Mouse (Mus musculus) testis, postnatal 14 days (tissue): ENCODE data around the gene Golph3l.

Source experiments
- DNase-seq: peaks from one replicate; pipeline ENCODE4 v3.0.0; 2021; ENCODE audit warnings: low spot score

Golph3l gene

GRCm38 (mm10) chr3:95655437-95655836 is 66.7 kb downstream of the Golph3l start:
- no peak for DNase-seq

GRCm38 (mm10) chr3:95657108-95657507 is 68.4 kb downstream of the Golph3l start:
- no peak for DNase-seq

GRCm38 (mm10) chr3:95657711-95658110 is 69.0 kb downstream of the Golph3l start:
- no peak for DNase-seq

GRCm38 (mm10) chr3:95658236-95658867 is 69.6 kb downstream of the Golph3l start, which contains the start of gene Mcl1:
Gene Mcl1 (plus strand): TSS chr3:95658788.
- peak; percentile 95 for DNase-seq

- DNase-seq: peak; percentile 80
Observed at GRCm38 (mm10) chr3:95658868-95659712, 70.4 kb downstream of the Golph3l start.

- DNase-seq: no peak
Observed at GRCm38 (mm10) chr3:95659948-95660347, 71.2 kb downstream of the Golph3l start.

GRCm38 (mm10) chr3:95660788-95661478 is 72.2 kb downstream of the Golph3l start:
- no peak for DNase-seq

GRCm38 (mm10) chr3:95661945-95662715 is 73.4 kb downstream of the Golph3l start:
- DNase-seq: no peak

- no peak for DNase-seq
Observed at GRCm38 (mm10) chr3:95662724-95663449, 74.2 kb downstream of the Golph3l start.

- DNase-seq: no peak
Observed at GRCm38 (mm10) chr3:95663486-95663885, 74.8 kb downstream of the Golph3l start.

- DNase-seq: no peak
Observed at GRCm38 (mm10) chr3:95663969-95664608, 75.4 kb downstream of the Golph3l start.

GRCm38 (mm10) chr3:95664940-95665352 is 76.2 kb downstream of the Golph3l start:
- DNase-seq: no peak

- peak; percentile 69 for DNase-seq
Observed at GRCm38 (mm10) chr3:95666124-95666844, 77.5 kb downstream of the Golph3l start.

- DNase-seq: no peak
Observed at GRCm38 (mm10) chr3:95667521-95667920, 78.8 kb downstream of the Golph3l start.

GRCm38 (mm10) chr3:95668026-95668425 is 79.3 kb downstream of the Golph3l start:
- DNase-seq: peak; percentile 42
